Mouse (Mus musculus) right cerebral cortex, adult 2 months (tissue): ENCODE results near the gene Sbno2.
"Not testable (repeated sequence)": the region's sequence is repeated elsewhere in the genome, so short reads cannot be mapped to it uniquely, and the experiment has no call there.

Source experiments
- DNase-seq, 2 experiments: peaks; one replicate each; pipeline ENCODE4 v3.0.0; 2021 to 2022; ENCODE audit warnings: low spot score in 2 of 2

The Sbno2 gene

DNA sequence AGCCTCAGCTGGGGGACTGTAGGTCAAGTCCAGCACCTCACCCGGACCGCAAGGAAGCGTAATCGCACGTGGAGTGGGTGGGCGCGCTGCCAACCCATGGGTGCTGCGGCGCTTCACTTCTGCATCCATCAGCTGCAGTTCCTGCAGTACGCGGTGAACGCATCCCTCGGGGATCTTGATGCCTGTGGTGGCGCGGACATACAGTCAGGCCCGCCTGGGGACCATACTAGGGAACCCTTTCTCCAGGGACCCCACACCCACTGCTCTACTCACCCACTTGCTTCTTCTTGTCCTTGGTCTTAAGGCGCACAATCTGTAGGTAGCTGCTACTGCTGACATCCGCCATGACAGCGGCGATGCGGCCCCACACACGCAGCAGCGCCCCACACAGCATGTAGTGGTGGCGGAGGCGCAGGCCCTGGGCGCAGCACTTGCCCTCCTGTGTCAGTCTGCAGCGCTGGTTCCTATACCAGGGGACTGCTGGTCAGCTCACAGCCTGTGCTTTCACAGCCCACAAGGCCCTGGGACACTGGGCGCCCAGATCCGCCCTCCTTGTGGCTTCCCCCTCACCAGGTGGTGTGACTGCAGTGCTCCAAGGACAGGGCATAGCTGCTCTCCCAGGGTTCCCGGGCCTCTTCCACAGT is 47.6 kb downstream of the Sbno2 start:
- no peak for DNase-seq

GRCm38 (mm10) chr10:80056976-80057682 is 48.2 kb downstream of the Sbno2 start:
- no peak for DNase-seq

DNA sequence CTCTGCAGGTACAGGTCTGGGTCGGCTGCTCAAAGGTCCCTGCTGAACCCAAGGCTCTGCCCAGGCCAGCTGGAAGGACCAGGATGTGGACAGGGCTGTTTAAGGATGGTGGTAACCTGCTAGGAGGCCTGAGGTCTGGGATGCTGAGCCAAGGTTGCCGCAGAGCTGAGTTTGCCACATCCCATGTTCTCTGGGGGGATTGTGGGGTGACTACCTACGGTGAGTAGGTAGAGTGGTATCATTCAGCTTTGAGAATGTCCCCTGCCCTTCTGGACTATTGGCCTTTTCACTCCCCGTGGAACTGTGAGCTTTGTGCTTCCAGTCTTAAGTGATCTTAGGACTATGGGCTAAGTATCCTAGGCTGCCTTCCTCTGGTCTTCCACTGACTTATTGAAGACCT is 48.9 kb downstream of the Sbno2 start:
- no peak for DNase-seq

- DNase-seq = no peak
Observed at GRCm38 (mm10) chr10:80055891-80056290, 49.5 kb downstream of the Sbno2 start.

DNA sequence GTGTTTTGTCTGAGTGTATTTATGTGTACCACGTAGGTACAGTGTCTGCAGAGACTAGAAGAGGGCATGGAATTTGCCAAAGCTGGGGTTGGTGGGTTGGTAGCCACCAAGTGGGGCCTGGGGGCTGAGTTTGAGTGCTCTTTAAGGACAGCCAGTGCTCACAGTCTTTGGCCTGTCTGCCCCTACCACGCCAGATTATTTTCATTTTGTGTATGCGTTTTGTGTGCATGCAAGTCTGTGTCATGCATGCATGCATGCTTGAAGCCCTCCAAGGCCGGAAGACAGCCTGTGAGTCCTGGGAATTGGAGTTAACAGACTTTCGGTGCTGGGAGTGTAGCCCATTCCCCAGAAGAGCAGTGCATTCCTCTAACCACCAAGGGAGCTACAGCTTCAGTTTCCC is 50.0 kb downstream of the Sbno2 start:
- no peak for DNase-seq

DNA sequence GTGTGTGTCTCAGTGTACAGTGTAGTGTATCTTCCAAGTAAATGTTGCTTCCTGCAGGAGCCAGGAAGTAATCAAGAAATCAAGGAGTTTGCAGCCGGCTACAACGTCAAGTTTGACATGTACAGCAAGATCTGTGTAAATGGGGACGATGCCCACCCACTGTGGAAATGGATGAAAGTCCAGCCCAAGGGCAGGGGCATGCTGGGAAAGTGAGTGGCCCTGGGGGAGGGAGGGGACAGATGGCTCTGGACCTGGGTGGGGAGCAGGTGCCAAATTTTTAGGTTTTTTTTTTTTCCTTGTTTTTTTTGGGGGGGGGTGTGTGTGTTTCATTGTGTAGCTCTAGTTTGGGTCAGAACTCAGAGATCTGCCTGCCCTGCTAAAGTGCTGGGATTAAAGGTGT is 50.5 kb downstream of the Sbno2 start:
- not testable (repeated sequence) for DNase-seq

DNA sequence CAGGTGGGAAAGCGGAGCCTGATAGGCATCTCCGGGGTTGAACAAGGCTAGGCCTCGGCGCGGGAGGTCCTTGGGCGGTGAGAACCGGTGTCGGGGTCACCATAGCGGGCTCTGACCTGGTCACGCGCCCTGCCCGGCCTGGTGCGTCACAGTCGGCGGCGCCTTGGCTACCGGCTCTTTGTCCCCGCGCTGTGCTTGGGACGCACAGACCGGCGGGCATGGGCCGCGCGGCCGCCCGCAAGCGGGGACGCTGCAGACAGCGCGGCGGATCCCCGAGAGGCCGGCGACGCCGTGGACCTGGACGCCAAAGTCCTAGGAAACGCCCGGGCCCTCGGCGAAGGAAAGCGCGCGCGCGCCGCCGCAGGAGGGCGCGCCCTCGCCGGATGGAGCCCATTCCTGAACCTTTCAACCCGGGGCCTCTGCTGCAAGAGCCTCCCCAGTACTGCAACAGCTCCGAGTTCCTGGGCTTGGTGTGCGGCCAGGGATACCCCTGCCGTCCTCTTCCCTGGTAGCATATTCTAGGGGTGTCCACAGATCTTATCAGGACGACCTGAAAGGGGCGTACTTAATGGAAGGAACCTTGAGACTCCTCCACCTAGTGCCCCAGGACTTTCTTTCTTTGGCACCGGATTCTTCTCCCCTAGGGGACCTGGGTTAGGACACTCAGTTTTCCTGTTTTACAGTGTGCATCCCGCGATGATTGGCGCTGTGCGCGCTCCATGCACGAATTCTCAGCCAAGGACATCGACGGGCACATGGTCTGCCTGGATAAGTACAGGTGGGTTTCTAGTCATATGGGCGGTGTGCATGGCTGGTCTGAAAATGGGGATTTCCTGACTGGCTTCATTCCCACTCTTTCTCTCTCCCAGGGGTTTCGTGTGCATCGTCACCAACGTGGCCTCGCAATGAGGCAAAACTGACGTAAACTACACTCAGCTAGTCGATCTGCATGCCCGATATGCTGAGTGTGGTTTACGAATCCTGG is 51.2 kb downstream of the Sbno2 start:
- DNase-seq = peak; percentile 49 to 59

DNA sequence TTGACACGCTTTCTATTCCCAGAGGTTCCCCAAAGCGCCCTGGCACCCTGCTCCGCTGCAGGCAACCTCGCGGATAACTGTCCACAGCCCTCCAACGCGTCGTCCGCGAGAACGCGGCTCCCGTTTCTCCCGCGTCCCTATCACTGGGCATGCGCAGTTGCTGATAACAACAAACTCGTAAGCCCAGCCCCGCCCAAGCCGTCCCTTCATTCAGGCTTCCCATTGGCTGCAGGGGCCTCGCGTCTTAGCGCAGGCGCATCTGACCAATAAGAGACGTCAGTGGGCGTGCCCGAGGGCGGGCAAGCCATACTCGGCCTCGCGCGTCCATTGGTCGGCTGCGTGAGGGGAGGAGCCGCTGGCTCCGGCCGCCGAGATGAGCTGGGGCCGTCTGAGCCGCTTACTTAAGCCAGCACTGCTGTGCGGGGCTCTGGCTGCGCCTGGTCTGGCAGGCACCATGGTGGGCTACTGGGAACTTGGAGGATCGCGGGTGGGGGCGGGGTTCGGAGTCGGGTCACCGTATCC is 52.1 kb downstream of the Sbno2 start:
- DNase-seq = peak; percentile 100

- DNase-seq = no peak
Observed at GRCm38 (mm10) chr10:80052374-80052764, 53.0 kb downstream of the Sbno2 start.

DNA sequence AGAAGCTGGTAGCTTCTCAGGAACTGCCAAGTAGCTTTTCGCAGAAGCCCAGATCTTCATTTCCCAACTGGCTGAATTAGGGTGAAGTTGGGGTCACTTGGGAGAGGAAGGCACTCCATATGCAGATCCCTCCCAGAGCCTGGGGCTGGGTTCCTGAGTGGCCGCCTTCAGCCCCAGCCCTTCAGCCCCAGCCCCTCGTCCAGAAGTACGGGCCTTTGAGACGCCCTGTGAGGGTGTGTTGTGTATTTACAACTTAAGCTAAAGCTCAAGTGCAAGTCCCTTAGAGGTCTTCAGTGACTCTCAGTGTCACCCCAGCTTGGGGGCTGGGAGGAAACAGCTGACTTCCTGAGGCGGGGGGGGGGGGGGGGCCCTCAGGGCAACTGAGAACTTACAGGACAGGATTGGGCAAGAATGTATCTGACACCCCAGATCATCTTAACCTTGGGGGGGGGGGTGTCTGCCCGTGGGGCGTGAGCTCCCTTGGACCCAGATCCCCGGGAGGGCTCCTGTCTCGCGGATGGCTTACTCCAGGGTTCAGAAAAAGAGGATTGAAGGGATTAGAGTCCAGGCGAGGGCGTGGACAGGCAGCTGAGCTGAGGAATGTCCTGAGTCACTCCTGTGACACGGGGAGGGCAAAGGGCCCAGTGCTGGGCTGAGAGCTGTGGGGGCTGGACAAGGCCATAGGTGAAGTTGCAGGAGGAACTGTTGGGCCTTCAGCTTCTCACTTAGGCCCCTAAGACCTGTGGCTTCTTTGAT is 53.6 kb downstream of the Sbno2 start:
- no peak for DNase-seq

DNA sequence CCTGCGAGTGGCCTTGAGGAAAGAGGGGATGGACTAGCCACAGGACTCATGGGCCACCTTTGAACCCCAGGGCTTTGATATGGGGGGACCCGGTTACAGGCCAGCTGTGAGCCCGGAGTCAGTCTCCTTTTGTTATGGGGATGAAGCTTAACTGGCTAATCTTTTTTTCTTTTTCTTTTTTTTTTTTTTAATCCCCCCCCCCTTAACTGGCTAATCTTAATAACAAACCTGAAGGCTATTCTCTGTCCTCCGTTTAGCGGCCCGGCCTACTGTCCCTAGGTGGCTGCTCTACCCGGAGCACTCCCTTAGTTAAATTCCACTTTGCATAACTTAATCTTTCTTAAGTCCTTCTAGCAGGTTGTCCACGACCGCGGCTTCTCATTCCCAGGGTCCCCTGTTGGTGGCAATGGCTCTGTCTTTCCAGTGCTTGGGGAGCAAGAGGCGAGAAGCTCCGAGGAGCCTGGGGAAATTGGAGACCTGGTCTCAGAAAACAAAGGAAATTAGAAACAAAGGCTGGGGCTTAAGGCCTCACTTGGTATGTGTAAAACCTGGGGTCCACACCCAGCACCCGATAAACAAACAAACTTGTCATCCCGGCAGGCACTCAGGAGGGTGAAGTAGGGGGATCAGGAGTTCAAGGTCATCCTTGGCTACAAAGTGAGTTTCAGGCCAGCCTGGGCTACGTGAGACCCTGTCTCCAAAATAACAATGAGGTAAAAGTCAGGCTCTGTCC is 54.3 kb downstream of the Sbno2 start:
- DNase-seq = no peak

- no peak for DNase-seq
Observed at GRCm38 (mm10) chr10:80050244-80050643, 55.1 kb downstream of the Sbno2 start.

DNA sequence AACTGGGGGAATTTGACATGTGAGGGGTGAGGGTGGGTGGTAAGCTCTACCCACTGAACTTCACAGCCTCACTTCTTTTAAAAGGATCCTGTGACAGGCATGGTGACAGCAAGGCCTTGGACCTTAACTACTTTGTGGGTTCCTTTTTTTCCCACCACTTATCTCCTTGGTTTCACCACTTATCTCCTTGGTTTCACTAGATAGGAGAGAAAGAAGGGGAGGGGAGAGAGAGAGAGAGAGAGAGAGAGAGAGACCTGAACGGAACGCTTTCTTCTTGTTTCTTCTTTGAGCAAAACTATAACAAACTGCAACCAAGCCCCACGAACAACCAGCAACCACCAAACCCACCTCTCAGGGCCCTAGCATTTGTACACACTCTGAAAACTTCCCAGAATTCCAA is 56.5 kb downstream of the Sbno2 start:
- DNase-seq = no peak

- no peak for DNase-seq
Observed at GRCm38 (mm10) chr10:80048396-80048795, 57.0 kb downstream of the Sbno2 start.

DNA sequence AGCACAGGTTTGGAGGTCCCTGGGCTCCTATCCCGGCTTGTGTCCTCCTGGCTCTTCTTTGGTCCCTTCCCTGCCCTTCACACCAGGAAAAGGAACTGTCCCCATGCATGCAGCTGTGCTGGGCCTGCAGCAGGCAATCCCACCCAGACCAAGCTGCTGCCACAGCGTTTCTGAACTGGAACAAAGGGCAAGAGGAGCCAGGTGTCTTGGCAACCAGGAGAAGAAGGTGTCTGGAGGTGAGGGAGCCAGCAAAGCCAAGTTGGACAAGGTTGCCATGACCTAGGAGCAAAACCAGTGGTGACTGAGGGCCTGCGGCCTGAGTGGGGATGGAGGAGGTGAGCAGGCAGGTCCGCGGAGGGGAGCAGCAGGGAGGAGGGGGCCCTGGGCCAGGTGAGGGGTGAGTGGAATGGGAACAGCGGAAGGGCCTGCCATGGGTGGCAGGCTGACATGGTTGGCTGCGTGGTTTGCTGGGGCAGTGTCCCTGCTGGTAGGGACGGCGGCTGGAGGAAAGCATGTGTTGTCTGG is 58.3 kb downstream of the Sbno2 start, which contains the start of gene Gpx4:
Gpx4 (plus strand) TSS at position 126 of the 525 bp plus-strand sequence.
- no peak for DNase-seq

GRCm38 (mm10) chr10:80045766-80046165 is 59.6 kb downstream of the Sbno2 start:
- no peak for DNase-seq

DNA sequence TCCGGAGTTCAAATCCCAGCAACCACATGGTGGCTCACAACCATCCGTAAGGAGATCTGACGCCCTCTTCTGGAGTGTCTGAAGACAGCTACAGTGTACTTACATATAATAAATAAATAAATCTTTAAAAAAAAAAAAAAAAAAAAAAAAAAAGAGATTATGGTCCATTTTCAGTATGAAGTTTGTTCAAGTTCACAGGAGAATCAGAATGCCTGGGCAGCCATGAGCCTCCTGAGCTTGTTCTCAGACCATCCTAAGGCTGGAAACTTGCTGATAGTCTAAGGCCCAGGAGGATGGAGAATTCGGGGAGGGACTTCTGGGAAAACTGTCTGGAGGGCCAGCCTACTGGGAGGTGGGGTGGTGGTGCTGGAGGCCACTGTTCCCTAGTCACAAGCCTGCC is 60.0 kb downstream of the Sbno2 start:
- not testable (repeated sequence) for DNase-seq

GRCm38 (mm10) chr10:80044087-80044486 is 61.3 kb downstream of the Sbno2 start:
- DNase-seq = no peak

DNA sequence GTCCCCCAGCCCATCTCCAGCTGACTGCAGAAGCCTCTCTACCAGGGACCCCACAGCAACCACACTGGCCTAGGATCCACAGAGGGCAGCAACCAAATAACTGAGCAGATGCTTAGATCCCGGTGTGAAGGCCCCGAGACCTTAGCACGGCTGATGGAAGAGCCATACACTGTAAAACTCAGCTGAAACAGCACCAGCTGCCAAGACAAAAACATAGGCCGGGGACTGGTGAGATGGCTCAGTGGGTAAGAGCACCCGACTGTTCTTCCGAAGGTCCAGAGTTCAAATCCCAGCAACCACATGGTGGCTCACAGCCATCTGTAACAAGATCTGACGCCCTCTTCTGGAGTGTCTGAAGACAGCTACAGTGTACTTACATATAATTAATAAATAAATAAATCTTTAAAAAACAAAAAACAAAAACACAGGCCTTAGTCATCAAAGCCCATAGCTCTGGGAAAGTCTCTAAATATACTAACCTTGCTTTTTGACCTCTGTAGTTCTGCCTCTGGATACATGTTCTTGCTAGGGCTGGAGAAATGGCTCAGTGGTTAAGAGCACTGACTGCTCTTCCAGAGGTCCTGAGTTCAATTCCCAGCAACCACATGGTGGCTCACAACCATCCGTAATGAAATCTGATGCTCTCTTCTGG is 63.8 kb downstream of the Sbno2 start:
- not testable (repeated sequence) for DNase-seq

GRCm38 (mm10) chr10:80039559-80039979 is 65.8 kb downstream of the Sbno2 start, which contains the start of gene Polr2e:
TSS of gene Polr2e (minus strand) at chr10:80039795.
- DNase-seq = peak; percentile 96 to 98
